Mouse (Mus musculus) testis, adult 2 months (tissue): ENCODE data around the gene Akr7a5.

Source experiments
- CTCF ChIP-seq: fragments of 200-500 bp; IDR thresholded peaks from 2 replicates; pipeline ENCODE4 v1.5.1; 2012; ENCODE audit warnings: low read depth, mild to moderate bottlenecking, inconsistent platforms, low read length, moderate library complexity; ENCODE audit not compliant: control insufficient read depth, insufficient read depth, insufficient replicate concordance
- POLR2A ChIP-seq: fragments of 200-500 bp; IDR thresholded peaks from 2 replicates; pipeline ENCODE4 v1.6.1; 2012; ENCODE audit warnings: low read depth, mild to moderate bottlenecking, inconsistent platforms, low read length, moderate library complexity; ENCODE audit not compliant: control insufficient read depth

DNA sequence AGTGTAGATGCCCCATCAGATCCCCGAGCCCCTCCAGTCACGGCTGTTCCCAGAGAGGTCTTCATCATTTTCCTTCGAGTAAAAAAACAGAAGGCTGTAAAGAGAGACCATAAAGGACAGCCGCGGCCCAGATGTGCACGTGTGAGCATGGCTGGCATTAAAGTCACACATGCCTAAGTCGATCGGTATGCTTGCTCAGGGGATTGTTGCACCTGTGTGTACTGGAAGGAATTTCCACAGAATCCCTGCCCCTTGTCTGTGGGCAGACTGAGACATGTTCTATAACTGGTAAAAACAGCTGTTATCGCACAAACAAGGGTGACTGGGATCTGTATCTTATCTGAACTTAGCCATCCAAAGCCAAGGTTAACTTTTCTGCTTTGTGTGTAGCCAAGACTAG lies 39.0 kb upstream of the Akr7a5 start:
- TF ChIP-seq CTCF: no peak
- TF ChIP-seq POLR2A: no peak
